Mouse (Mus musculus): ENCODE data around the gene Btbd7. TPM values are rescaled to one million over a fixed set of nuclear protein-coding genes. Genes with fewer than 3 reads are reported as not detected.

The Btbd7 gene
- polyA plus RNA-seq, 2 experiments from 2014 or later, result 11.5 to 11.9 TPM

DNA sequence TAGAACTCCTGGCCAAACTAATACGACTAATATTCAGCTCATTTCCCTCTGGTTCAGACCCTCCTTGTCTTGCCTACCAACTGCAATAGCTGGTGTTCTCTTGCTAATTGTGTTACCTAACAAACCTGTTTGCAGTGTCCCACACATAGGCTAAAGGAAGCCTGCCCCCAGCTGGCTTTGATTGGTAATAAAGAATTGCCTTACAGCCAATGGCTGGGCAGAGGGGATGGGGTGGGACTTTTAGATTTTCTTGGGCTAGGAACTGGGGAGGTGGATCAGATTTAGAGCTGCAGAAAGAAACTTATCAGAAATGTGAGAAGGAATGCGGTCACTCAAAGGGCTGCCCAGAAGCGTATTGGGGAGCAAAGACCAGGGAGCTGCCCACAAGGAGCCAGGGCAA lies 98.8 kb downstream of the Btbd7 start:
- ATAC-seq, result no peak

- ATAC-seq, result no peak
Measured at GRCm38 (mm10) chr12:102778151-102778550, 100.1 kb downstream of the Btbd7 start.

DNA sequence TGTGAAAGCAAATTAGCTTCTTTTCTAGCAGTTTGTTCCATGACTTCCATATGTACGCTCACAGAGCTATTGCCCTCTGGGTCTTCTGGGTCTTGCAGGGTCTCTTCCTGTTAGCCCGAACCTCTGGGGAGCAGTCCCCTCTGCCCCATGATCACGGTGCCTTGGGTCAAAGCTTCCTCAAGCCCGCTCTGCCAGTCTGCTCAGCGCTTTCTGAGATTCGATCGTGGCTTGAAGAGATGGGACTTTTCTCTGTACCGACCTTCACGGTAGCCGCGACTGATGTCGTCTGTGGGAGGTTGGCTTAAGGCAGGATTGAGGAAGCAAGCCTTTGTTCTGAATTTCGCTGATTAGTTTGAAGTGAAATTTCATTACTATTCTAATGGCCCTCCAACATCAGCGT lies 102.2 kb downstream of the Btbd7 start:
- no peak for ATAC-seq

- ATAC-seq, result no peak
Measured at GRCm38 (mm10) chr12:102772676-102773075, 105.6 kb downstream of the Btbd7 start.

DNA sequence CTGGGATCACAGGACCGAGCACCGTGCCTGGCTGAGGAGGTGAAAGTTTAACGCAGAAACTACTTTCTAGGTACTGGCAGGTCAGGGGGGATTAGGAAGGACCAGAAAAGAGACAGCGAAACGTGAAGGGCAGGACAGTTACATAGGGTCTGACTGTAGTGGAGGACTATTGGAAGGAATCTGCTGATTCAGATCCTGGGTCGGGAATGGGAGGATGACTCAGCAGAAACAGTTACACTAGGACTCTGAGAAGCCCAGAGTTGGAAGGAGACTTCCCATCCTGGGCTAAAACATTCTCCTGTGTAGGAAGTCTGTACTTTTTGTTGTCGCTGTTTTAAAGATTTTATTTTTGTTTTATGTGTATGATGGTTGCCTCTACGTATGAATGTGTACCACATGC lies 106.7 kb downstream of the Btbd7 start:
- no peak for ATAC-seq

DNA sequence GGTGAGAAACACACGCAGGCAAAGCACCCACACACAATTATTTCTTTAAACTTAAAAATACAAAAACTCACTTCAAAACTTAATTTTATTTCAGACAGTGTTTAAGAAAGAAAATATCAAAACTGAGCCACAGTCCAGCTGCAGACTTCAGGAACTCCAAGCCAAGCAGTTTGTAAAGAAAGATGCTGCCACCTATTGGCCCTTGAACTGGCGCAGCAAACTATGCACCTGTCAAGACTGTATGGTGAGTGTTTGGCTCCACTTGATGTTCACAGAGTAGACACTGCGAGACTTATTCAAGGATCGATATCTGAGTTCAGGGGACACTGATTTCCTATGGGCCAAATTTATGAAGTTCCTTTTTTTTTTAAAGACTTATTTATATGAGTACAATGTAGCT lies 109.3 kb downstream of the Btbd7 start:
- no peak for ATAC-seq

DNA sequence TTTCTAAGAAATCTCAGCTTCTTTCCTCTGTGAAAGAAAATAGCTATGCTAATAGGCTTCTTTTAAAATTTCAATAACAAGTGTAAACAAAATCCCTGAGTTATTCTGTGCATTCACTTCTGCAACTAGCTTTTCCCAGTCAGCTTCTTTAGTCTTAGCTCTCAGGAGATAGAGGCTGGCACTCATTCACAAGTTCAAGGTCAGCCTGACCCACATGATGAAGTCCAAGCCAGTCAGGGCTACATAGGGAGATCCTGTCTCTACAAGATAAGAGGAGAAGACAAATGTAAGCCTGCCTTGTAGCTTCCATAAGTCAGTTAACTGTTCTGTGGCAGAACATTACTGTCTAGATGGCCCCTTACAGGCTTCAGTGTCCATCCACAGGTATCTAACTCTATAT lies 114.6 kb downstream of the Btbd7 start:
- ATAC-seq, result no peak

DNA sequence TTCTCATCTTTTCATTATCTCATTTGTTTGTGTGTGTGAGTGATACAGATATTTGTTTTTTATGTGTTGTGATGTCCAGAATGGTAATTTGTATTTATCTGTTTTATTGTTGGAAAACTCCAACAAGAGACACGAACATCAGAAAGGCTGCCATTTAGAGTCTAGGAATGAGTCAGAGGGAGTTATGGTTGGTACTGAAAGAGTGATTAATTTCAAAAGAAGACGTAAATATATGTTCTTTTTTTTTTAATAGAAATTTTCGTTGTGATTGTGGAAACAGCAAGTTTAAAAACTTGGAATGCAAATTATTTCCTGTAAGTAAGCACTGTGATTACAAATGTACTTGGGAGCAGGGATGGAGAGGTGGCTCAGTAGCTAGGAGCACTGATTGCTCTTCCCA lies 116.6 kb downstream of the Btbd7 start:
- no peak for ATAC-seq

DNA sequence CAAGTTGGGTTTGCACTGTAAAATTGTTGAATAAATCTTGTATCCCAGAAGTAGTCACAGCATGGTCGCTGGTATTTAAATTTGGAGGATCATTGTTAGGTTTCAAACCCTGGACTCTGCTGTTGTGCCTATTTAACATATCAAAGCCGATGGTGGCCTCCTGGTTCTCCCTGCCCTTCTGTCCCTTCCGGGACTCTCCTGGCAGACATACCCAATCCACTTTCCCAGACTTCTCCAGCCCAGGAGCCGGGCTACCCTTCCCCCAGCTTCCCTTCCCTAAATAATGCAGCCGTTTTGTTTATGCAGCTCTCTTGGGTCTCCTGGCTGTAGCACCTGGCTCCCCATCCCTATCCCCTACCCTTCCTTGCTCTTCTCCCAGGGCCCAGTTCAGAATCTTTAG lies 119.3 kb downstream of the Btbd7 start:
- no peak for ATAC-seq

DNA sequence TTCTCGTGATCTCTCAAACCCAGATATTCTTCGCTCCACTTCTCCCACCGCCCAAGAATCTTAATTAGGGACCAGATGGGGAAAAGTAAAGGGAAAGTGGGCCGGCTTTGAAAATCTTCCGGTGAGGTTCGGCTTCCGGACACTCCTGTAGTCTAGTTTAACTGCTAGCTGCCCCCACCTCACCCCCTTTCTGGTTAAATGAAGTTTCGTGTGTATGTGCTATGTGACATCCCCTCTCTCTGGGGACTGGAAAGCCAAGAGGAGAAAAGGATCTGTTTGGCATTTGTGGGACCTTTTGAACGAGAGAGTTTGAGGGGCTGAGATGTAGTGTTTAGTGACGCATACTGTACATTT lies 119.9 kb downstream of the Btbd7 start, which contains the start of gene Gm20604:
Gm20604 (minus strand) TSS at position 270 of the 354 bp plus-strand sequence.
- no peak for ATAC-seq

- peak; percentile 95 for ATAC-seq
Measured at GRCm38 (mm10) chr12:102757689-102758402, 120.4 kb downstream of the Btbd7 start, which contains the start of the genes Gm28051, Gon7 and Ubr7. TSS of gene Gm28051 (minus strand) at chr12:102757765. TSS of gene Gon7 (minus strand) at chr12:102757803. TSS of gene Ubr7 (plus strand) at chr12:102757967.

GRCm38 (mm10) chr12:102757055-102757688 lies 121.1 kb downstream of the Btbd7 start:
- ATAC-seq, result no peak

GRCm38 (mm10) chr12:102756304-102756703 lies 122.0 kb downstream of the Btbd7 start:
- ATAC-seq, result no peak

DNA sequence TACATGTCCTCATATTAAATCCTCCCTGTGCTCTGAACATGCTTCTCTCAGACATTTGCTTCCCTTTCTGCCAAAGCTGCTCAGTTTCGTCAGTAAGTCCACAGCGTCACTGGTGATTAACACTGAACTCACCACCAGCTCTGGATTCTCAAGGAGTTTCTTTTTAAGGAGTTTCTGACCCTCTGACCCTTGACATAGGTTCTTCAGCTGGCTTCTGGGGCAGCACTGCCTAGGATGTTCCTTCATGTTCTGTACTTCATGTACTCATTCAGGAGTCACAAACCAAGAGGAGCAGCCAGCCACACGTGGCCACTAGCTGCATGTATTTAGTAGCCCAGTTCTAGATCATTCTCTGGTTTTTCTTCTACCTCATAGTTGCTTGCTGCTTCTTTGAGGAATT lies 130.0 kb downstream of the Btbd7 start:
- no peak for ATAC-seq

DNA sequence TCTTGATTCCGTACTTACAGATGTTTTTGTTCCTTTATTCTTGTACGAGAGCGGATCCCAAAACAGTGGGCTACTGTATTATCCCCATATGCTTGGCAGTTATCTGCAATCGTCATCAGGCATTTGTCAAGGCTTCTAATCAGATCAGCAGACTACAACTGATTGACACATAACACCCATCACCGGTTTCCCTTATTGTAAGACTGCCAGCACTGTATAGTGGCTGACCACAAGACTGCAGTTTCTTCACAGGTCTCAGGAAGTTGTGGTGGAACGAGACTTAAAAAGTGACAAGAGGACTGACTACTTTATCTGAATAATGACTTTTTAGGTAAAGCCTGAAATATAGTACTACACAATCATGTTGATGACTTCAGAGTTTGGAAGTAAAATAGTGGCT lies 133.4 kb downstream of the Btbd7 start:
- ATAC-seq, result peak; percentile 77

GRCm38 (mm10) chr12:102743589-102744574 lies 134.4 kb downstream of the Btbd7 start, which contains the start of the genes Moap1 and Tmem251:
TSS of gene Moap1 (minus strand) at chr12:102743661.
TSS of gene Tmem251 (plus strand) at chr12:102743762.
- peak; percentile 89 for ATAC-seq

DNA sequence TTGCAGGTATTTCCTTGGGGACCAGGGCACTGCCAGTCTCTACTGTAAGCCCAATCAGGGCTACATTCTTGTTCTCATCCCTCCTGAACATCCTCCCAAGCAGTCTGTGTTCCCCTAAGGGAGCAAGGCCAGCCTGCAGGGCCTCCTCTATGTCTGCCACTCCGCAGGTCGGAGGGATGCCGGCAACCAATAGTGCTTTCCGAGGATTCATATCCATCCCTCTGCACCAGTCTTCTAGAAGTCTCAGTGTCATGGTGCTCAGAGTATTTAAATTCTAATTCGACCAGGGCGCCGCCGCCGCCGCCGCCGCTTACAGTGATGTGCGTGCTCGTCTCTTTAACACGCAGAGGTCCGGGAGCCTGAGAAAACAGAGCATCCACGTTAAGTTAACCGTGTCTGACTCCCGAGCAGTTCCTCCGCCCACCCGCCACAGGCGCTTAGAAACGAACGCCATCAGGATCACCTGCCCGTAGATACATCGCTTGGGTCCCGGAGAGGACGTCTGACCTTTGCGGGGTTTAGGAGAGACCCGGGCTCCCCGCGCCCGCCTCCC lies 135.2 kb downstream of the Btbd7 start:
- ATAC-seq, result peak; percentile 31

- ATAC-seq, result no peak
Measured at GRCm38 (mm10) chr12:102742056-102742455, 136.2 kb downstream of the Btbd7 start.

DNA sequence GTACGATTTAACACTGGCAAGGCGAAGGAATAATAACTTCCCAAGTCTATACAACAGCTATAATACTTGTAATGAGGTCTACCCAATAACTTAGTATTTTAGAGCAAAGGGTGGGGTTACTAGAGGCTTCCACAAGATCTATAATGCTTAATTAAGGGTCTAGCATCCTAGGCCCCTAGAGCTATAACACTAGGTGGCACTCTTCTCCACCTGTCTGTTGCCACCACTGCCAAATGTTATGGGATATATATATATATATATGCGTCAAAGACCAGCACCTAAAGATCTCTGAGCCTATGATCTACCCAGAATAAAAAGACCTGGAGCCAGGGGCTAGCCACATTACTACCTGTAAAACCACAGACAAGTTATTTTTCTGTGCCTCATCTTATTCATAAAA lies 138.0 kb downstream of the Btbd7 start:
- ATAC-seq, result no peak

DNA sequence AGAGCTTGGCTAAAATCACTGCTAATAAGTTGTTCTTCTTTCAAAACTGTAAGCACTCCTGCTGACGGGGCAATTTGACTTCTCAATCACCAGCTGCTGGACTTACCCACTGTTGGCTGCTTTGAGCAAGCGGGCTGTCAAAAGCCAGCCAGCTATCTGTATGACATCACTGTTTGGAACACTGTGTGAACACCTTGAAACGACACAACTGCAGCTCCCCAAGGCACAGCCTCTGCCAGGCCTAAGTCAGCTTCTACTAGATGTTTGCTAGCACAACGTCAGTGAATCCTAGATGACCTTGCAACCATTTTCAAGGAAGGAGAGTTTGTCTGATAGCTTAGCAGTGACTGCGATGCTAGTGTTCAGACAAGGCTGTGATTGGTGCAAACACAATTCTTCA lies 139.2 kb downstream of the Btbd7 start:
- ATAC-seq, result no peak

- peak; percentile 64 for ATAC-seq
Measured at GRCm38 (mm10) chr12:102733381-102733780, 144.9 kb downstream of the Btbd7 start.

- ATAC-seq, result no peak
Measured at GRCm38 (mm10) chr12:102730798-102731619, 147.3 kb downstream of the Btbd7 start.
